22 mouse cellular contexts compared by ENCODE assay signal in genomic region chr3:54060653-54061052, GRCm38 (mm10).
DNase-seq lines count a peak whose midpoint lies in the region; ATAC-seq and TF ChIP-seq lines count a peak whose summit lies in the region.
"Had no signal": no experiment of that assay in that cellular context is flagged by ENCODE, and none has a peak within 500 bp of the region (broad histone marks: within the 10 kb centered on the region; RNA-seq: fewer than 3 reads in every experiment).

No protein-coding gene starts in this region.

- no peak overlapping the region for H3K4me2 ChIP-seq in embryonic facial prominence, embryonic 14.5 days (ENCODE audit: low read depth, low read length)
- no peak overlapping the region for H3K4me2 ChIP-seq in lung, embryonic 15.5 days
- H3K4me2 ChIP-seq in lung, postnatal 0 days (replicated peaks; ENCODE audit: low read depth, low read length) = no peak overlapping the region
- H3K4me2 ChIP-seq: embryonic facial prominence, embryonic 13.5 days; forebrain, embryonic 13.5 days; forebrain, embryonic 15.5 days had no signal

- H3K4me1 ChIP-seq in embryonic facial prominence, embryonic 14.5 days (ENCODE audit: control insufficient read depth, insufficient read depth, low read length) = no peaks in the 10 kb centered on the region
- H3K4me1 ChIP-seq in embryonic facial prominence, embryonic 10.5 days = no peaks in the 10 kb centered on the region
- no peaks in the 10 kb centered on the region for H3K4me1 ChIP-seq in lung, embryonic 15.5 days
- no peaks in the 10 kb centered on the region for H3K4me1 ChIP-seq in lung, postnatal 0 days (ENCODE audit: insufficient read depth, low read depth, low read length)
- H3K4me1 ChIP-seq in lung, adult 2 months (ENCODE audit: control insufficient read depth, insufficient read depth, low read length) = no peaks in the 10 kb centered on the region
- H3K4me1 ChIP-seq: embryonic facial prominence, embryonic 13.5 days; forebrain, embryonic 13.5 days; forebrain, embryonic 15.5 days had no signal

- no peak for TF ChIP-seq CTCF in lung, postnatal 0 days (IDR thresholded peaks at IDR 0.05)
- no peak for TF ChIP-seq CTCF in lung, adult 2 months (IDR thresholded peaks at IDR 0.05; ENCODE audit: insufficient read depth, low read length)

- no peaks in the 10 kb centered on the region for H3K9me3 ChIP-seq in embryonic facial prominence, embryonic 14.5 days (ENCODE audit: control insufficient read depth, low read length)
- H3K9me3 ChIP-seq in embryonic facial prominence, embryonic 10.5 days = no peaks in the 10 kb centered on the region
- no peaks in the 10 kb centered on the region for H3K9me3 ChIP-seq in lung, embryonic 15.5 days
- H3K9me3 ChIP-seq in lung, postnatal 0 days (ENCODE audit: low read length) = no peaks in the 10 kb centered on the region
- H3K9me3 ChIP-seq: embryonic facial prominence, embryonic 13.5 days; forebrain, embryonic 13.5 days; forebrain, embryonic 15.5 days had no signal

- WGBS in embryonic facial prominence, embryonic 14.5 days = 36% methylated on average over 1 of the region's 1 CpGs
- WGBS in embryonic facial prominence, embryonic 10.5 days = 48% methylated on average over 1 of the region's 1 CpGs
- WGBS in lung, embryonic 15.5 days = 37% methylated on average over 1 of the region's 1 CpGs
- 58% methylated on average over 1 of the region's 1 CpGs for WGBS in lung, postnatal 0 days
- WGBS in lung, adult 2 months = 47% methylated on average over 1 of the region's 1 CpGs

- peak; percentile 38 for DNase-seq in embryonic facial prominence, embryonic 14.5 days (ENCODE audit: low spot score)
- no peak for DNase-seq in embryonic facial prominence, embryonic 10.5 days (ENCODE audit: low spot score)
- DNase-seq in lung, postnatal 4 days = no peak
- peak; percentile 67 for DNase-seq in lung, postnatal 0 days (ENCODE audit: low spot score)
- DNase-seq in lung, adult 2 months = no peak
- DNase-seq: adrenal gland, postnatal 14 days; B cell, adult 2 months; cerebellum, adult 11-12 months; cerebellum, adult 2 months; cerebellum, adult 9-10 months; cerebellum, postnatal 10 days; cerebellum, postnatal 25 days; forebrain, postnatal 0 days had no signal

- ATAC-seq in embryonic facial prominence, embryonic 14.5 days (ENCODE audit: low read depth) = no peak
- ATAC-seq in lung, embryonic 15.5 days (ENCODE audit: borderline replicate concordance, extremely low read depth, low FRiP score, low TSS enrichment) = peak; percentile 67; the same call in 1 of the 2 replicates
- peak; percentile 57; the same call in 1 of the 2 replicates for ATAC-seq in lung, postnatal 0 days
- ATAC-seq: activated CD4-positive, CD25-positive, alpha-beta regulatory T cell, adult 4 months; CD4-positive, CD25-positive, alpha-beta regulatory T cell, adult 4 months; forebrain, embryonic 13.5 days; forebrain, embryonic 15.5 days; forebrain, postnatal 0 days; Patski had no signal

- no peak for TF ChIP-seq EP300 in lung, postnatal 0 days (IDR thresholded peaks at IDR 0.05)

- no peak overlapping the region for H3K27ac ChIP-seq in embryonic facial prominence, embryonic 14.5 days (replicated peaks; ENCODE audit: low read depth, low read length)
- no peak overlapping the region for H3K27ac ChIP-seq in embryonic facial prominence, embryonic 10.5 days (replicated peaks)
- H3K27ac ChIP-seq in lung, embryonic 15.5 days = no peak overlapping the region
- H3K27ac ChIP-seq in lung, postnatal 0 days (ENCODE audit: low read length) = no peak overlapping the region
- H3K27ac ChIP-seq: embryonic facial prominence, embryonic 13.5 days; forebrain, embryonic 13.5 days; forebrain, embryonic 15.5 days had no signal

- H3K36me3 ChIP-seq in embryonic facial prominence, embryonic 14.5 days (ENCODE audit: control insufficient read depth, insufficient read depth, low read length) = no peaks in the 10 kb centered on the region
- H3K36me3 ChIP-seq in embryonic facial prominence, embryonic 10.5 days (replicated peaks) = no peaks in the 10 kb centered on the region
- no peaks in the 10 kb centered on the region for H3K36me3 ChIP-seq in lung, embryonic 15.5 days
- H3K36me3 ChIP-seq in lung, postnatal 0 days (ENCODE audit: insufficient read depth, low read length) = no peaks in the 10 kb centered on the region
- H3K36me3 ChIP-seq: embryonic facial prominence, embryonic 13.5 days; forebrain, embryonic 15.5 days; G1E had no signal

- no peak overlapping the region for H3K4me3 ChIP-seq in embryonic facial prominence, embryonic 14.5 days (ENCODE audit: low read depth, low read length)
- H3K4me3 ChIP-seq in embryonic facial prominence, embryonic 10.5 days = no peak overlapping the region
- no peak overlapping the region for H3K4me3 ChIP-seq in lung, embryonic 15.5 days
- no peak overlapping the region for H3K4me3 ChIP-seq in lung, postnatal 0 days (ENCODE audit: low read depth, low read length)
- no peak overlapping the region for H3K4me3 ChIP-seq in lung, adult 2 months (replicated peaks; ENCODE audit: extremely low read depth, low read depth, low read length)
- H3K4me3 ChIP-seq: embryonic facial prominence, embryonic 13.5 days; forebrain, embryonic 13.5 days; forebrain, embryonic 15.5 days had no signal

- TF ChIP-seq POLR2A in lung, adult 2 months (IDR thresholded peaks at IDR 0.05; ENCODE audit: borderline replicate concordance, extremely low read depth, low read depth, low read length) = no peak

- H3K9ac ChIP-seq in embryonic facial prominence, embryonic 14.5 days (ENCODE audit: low read depth, low read length) = no peak overlapping the region
- no peak overlapping the region for H3K9ac ChIP-seq in lung, embryonic 15.5 days
- no peak overlapping the region for H3K9ac ChIP-seq in lung, postnatal 0 days (replicated peaks; ENCODE audit: low read depth)
- H3K9ac ChIP-seq: embryonic facial prominence, embryonic 13.5 days; forebrain, embryonic 13.5 days; forebrain, embryonic 15.5 days; forebrain, postnatal 0 days had no signal

- H3K27me3 ChIP-seq in embryonic facial prominence, embryonic 14.5 days (replicated peaks; ENCODE audit: control insufficient read depth, insufficient read depth, low read length) = no peaks in the 10 kb centered on the region
- H3K27me3 ChIP-seq in embryonic facial prominence, embryonic 10.5 days (replicated peaks; ENCODE audit: low read depth, poor library complexity, severe bottlenecking) = no peaks in the 10 kb centered on the region
- H3K27me3 ChIP-seq in lung, embryonic 15.5 days = no peaks in the 10 kb centered on the region
- H3K27me3 ChIP-seq in lung, postnatal 0 days (replicated peaks; ENCODE audit: insufficient read depth, low read length) = no peaks in the 10 kb centered on the region
- H3K27me3 ChIP-seq: CH12.LX; embryonic facial prominence, embryonic 13.5 days; forebrain, embryonic 13.5 days; forebrain, embryonic 15.5 days had no signal

Comparison
In these comparisons a context has a peak if more than half of its experiments do, and no peak if none do; other contexts are left out.
1. DNase-seq: peak in embryonic facial prominence, embryonic 14.5 days (single experiment) and lung, postnatal 0 days (single experiment); none in embryonic facial prominence, embryonic 10.5 days (single experiment), lung, postnatal 4 days (0 of 2) and lung, adult 2 months (single experiment).